Mouse (Mus musculus): Measurements from ENCODE around the gene Tep1. TPM values are rescaled to one million over a fixed set of nuclear protein-coding genes. Genes with fewer than 3 reads are reported as not detected.
"Not testable (repeated sequence)": the region's sequence is repeated elsewhere in the genome, so short reads cannot be mapped to it uniquely, and the experiment has no call there.

Tep1 gene
- polyA plus RNA-seq, 1 experiment from 2014 or later: 1.9 TPM

DNA sequence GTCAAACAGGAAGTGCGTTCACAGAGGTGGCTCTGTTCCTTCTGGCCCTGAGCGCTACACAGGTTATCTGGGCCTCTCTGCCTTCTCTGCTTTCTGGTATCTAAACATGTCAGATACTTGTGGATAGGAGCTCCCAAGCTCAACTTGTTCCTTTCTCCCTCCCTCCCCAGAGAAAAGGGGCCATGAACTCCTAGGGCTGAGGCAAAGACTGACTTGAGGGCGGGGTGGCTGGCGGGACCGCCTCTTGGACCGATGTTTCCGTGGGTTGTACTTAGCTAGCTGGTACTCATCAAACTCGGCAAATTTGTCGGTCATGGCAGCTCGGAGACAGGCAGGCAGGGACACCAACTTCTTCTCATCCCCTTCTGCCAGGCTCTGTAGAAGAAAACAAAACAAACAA is 7.7 kb downstream of the Tep1 start:
- no peak for ATAC-seq
- no peaks in the 10 kb centered on the region for H3K4me1 ChIP-seq

DNA sequence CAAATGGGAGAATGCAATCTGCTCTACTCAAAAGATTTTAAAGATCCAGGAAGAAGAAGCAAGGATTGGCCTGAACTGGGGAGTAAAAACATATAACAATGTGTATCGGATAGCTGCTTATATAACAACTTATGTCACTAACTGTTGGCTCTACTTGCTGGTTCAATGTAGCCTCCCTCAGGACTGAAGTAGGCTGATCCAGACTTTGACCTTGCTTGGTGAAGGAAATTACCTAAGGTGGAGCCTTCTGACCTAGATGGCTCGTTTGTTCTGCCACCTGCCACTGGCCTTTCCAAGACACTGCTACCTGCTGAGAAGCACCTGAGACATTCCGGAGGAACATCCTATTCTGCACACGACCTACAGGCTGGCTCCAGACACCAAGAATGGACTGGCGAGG is 14.6 kb downstream of the Tep1 start:
- Histone ChIP-seq H3K27me3 (no peaks in the 10 kb centered on the region), H3K36me3 (ENCODE audit: poor library complexity, severe bottlenecking) (0 out of 2 replicates have a peak, but pooled peaks cover 4% of the 10 kb centered on the region), H3K4me1 (no peaks in the 10 kb centered on the region), H3K9me3 (replicated peaks) (no peaks in the 10 kb centered on the region), H3K4me3 (no peak overlapping the region), H3K27ac (no peak overlapping the region), H3K4me2 (no peak overlapping the region), H3K9ac (no peak overlapping the region)
- WGBS: 86% methylated on average over 5 of the region's 5 CpGs
- ATAC-seq: no peak

More for the DNA sequence above, 7.7 kb downstream of the Tep1 start:
- H3K4me3 ChIP-seq: no peak overlapping the region
- H3K36me3 ChIP-seq (ENCODE audit: poor library complexity, severe bottlenecking): 0 out of 2 replicates have a peak, but pooled peaks cover 4% of the 10 kb centered on the region
- 93% methylated on average over 10 of the region's 10 CpGs for WGBS
- no peak overlapping the region for H3K27ac ChIP-seq
- no peaks in the 10 kb centered on the region for H3K27me3 ChIP-seq
- H3K9me3 ChIP-seq (replicated peaks): no peaks in the 10 kb centered on the region
- no peak overlapping the region for H3K9ac ChIP-seq
- no peak overlapping the region for H3K4me2 ChIP-seq

DNA sequence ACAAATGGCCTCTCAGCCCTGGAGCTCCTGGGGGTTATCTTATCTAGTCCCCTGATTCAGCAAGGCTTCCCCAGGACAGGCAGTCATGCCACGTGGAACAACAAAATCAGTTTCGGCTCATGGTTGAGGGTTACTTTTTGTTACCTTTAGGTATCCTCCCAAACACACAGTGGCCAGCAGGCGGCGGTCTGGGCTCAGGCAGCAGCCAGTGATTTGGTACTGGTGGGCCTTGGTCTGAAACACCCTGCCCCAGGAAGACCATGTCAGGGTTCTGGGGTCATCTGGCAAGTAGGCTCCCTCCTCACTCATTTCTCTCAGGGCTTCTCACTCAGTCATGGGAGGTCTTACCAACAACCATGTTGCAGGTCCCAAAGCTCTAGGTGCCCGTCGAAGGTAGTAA is 33.1 kb downstream of the Tep1 start:
- WGBS: 68% methylated on average over 6 of the region's 6 CpGs
- Histone ChIP-seq H3K27me3 (no peaks in the 10 kb centered on the region), H3K9me3 (replicated peaks) (no peaks in the 10 kb centered on the region), H3K36me3 (ENCODE audit: poor library complexity, severe bottlenecking) (no peaks in the 10 kb centered on the region), H3K4me3 (no peak overlapping the region), H3K4me1 (no peaks in the 10 kb centered on the region), H3K27ac (no peak overlapping the region), H3K9ac (no peak overlapping the region), H3K4me2 (no peak overlapping the region)
- no peak for ATAC-seq

DNA sequence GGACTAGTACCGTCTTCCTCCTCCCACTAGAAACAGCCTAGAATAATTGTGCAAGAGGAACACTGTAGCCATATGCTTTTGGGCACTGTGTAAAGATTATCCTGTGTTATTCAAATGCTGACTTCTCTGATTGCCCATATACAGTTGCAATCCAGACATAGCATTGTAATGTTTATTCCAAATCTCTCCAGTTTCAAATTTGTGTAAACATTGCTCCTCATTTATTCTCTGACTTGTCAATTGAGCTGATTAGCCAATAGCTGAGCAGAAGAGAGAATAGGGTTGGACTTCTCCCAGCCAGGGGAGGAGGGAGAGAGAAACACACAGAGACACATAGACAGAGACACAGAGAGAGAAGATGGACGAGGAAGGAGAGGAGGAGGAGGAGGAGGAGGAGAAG is 35.9 kb downstream of the Tep1 start:
- no peaks in the 10 kb centered on the region for H3K9me3 ChIP-seq (replicated peaks)
- no peak overlapping the region for H3K4me2 ChIP-seq
- no peak overlapping the region for H3K4me3 ChIP-seq
- WGBS: 68% methylated on average over 2 of the region's 2 CpGs
- H3K27me3 ChIP-seq: no peaks in the 10 kb centered on the region
- H3K27ac ChIP-seq: no peak overlapping the region
- no peak overlapping the region for H3K9ac ChIP-seq
- H3K36me3 ChIP-seq (ENCODE audit: poor library complexity, severe bottlenecking): no peaks in the 10 kb centered on the region
- no peak for ATAC-seq
- H3K4me1 ChIP-seq: no peaks in the 10 kb centered on the region

DNA sequence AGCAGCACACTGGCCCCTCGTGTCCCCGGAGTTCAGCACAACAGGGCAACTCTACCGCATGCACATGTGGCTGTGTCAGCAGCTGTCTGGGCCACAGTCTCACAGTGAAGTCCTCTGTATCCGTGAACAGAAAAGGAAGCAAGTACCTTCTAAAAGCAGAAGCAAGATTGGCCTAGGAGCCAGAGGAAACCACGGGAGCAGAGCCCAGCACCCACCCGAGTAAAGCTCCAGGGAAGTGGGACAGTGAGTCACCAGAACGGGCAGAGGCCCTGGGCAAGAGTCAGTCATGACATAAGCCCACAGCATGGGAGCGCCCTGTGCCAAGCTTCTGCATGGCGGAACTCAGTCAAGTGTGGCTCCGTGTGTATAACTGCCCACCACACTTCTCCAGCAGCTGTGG is 36.4 kb downstream of the Tep1 start:
- Histone ChIP-seq H3K4me3 (no peak overlapping the region), H3K4me1 (no peaks in the 10 kb centered on the region), H3K4me2 (no peak overlapping the region), H3K27ac (no peak overlapping the region), H3K27me3 (no peaks in the 10 kb centered on the region), H3K36me3 (ENCODE audit: poor library complexity, severe bottlenecking) (no peaks in the 10 kb centered on the region), H3K9me3 (replicated peaks) (no peaks in the 10 kb centered on the region), H3K9ac (no peak overlapping the region)
- 80% methylated on average over 10 of the region's 10 CpGs for WGBS
- no peak for ATAC-seq

DNA sequence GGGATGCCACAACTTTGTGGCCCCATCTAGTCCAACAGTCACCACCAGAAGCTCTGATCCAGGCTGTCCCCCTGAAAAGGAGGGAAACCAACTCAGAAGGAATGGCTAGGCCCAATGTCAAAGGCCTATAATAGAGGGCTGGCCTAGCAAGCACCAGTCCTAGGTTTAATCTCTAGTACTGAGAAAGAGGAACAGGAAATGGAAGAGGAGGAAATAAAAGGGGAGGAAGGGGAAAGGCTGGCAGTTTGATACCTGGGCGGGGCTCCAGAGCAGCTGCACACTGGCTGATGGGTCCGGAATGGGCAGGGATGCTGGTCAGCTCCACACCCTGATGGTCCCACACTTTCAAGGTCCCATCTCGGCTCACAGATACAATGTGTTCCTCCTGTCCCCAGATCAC is 40.5 kb downstream of the Tep1 start:
- Histone ChIP-seq H3K27ac (no peak overlapping the region), H3K27me3 (no peaks in the 10 kb centered on the region), H3K4me1 (no peaks in the 10 kb centered on the region), H3K4me2 (no peak overlapping the region), H3K9me3 (replicated peaks) (no peaks in the 10 kb centered on the region), H3K9ac (no peak overlapping the region), H3K36me3 (ENCODE audit: poor library complexity, severe bottlenecking) (no peaks in the 10 kb centered on the region), H3K4me3 (no peak overlapping the region)
- no peak for ATAC-seq
- WGBS: 79% methylated on average over 3 of the region's 3 CpGs

DNA sequence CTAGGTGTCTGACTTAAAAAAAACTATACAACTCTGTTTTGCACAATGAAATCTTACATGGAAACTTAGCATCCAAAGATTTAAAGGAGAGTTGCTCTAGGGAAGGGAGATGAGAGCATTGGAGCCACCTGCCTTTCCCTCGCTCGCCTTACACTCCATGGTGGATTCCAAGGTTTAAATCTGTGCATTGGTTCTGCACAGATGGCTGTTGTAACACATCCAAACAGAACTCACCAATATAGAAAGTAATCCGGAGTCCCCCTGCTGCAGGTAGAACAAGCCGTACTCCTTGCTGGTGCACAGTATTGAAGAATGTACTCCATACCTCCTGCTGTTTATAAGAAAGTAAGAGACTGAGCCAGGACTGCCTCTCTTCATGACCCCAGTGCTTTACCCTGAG is 43.8 kb downstream of the Tep1 start:
- H3K4me3 ChIP-seq: no peak overlapping the region
- no peak for ATAC-seq
- H3K9me3 ChIP-seq (replicated peaks): no peaks in the 10 kb centered on the region

DNA sequence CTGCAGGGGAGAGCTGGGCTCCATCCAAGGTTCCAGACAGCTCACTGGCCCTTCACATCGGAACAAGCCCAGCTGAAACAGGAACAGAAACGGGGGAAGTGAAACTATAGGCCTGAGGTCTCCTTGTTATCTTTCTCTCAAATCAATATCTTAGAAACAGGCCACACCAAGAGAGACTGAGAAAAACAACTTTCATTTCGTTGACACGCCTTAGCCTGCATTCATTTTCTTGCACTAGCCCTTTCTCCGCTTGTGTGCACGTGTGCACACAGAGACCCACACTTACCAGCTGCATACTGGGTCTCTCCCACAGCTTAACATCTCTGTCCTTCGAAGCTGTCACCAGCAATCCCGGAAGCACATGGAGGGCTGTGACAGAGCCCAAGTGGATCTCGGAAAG is 46.1 kb downstream of the Tep1 start:
- no peaks in the 10 kb centered on the region for H3K27me3 ChIP-seq
- no peak overlapping the region for H3K4me3 ChIP-seq
- no peak overlapping the region for H3K4me2 ChIP-seq
- no peaks in the 10 kb centered on the region for H3K9me3 ChIP-seq (replicated peaks)
- 89% methylated on average over 9 of the region's 9 CpGs for WGBS
- no peak overlapping the region for H3K9ac ChIP-seq
- H3K4me1 ChIP-seq: no peaks in the 10 kb centered on the region
- ATAC-seq: no peak
- no peak overlapping the region for H3K27ac ChIP-seq
- H3K36me3 ChIP-seq (ENCODE audit: poor library complexity, severe bottlenecking): peaks cover 45% of the 10 kb centered on the region

More for the DNA sequence above, 43.8 kb downstream of the Tep1 start:
- WGBS: 89% methylated on average over 4 of the region's 4 CpGs
- no peak overlapping the region for H3K4me2 ChIP-seq
- H3K27me3 ChIP-seq: no peaks in the 10 kb centered on the region
- H3K36me3 ChIP-seq (ENCODE audit: poor library complexity, severe bottlenecking): peaks cover 22% of the 10 kb centered on the region
- no peaks in the 10 kb centered on the region for H3K4me1 ChIP-seq
- H3K27ac ChIP-seq: no peak overlapping the region
- no peak overlapping the region for H3K9ac ChIP-seq

DNA sequence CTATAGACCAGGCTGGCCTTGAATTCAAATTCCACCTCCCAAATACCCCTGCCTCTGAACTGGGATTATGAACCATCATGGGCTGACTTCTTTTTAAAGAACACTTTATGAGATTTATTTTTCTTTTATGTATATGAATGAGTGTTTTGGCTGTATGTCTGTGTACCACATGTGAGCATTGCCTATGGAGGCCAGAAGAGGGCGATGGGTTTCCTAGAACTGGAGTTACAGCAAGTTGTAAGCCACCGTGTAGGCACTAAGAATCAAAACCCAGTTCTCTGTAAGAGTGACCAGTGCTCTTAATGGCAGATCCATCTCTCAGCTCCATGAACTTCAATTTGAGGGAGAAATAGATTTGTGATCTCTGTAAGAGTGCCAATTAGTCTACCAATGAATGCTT is 47.1 kb downstream of the Tep1 start:
- Histone ChIP-seq H3K9me3 (replicated peaks) (no peaks in the 10 kb centered on the region), H3K4me1 (no peaks in the 10 kb centered on the region), H3K36me3 (ENCODE audit: poor library complexity, severe bottlenecking) (peaks cover 53% of the 10 kb centered on the region), H3K27me3 (no peaks in the 10 kb centered on the region), H3K4me2 (no peak overlapping the region), H3K4me3 (no peak overlapping the region), H3K9ac (no peak overlapping the region), H3K27ac (no peak overlapping the region)
- WGBS: 86% methylated on average over 2 of the region's 2 CpGs
- no peak for ATAC-seq

DNA sequence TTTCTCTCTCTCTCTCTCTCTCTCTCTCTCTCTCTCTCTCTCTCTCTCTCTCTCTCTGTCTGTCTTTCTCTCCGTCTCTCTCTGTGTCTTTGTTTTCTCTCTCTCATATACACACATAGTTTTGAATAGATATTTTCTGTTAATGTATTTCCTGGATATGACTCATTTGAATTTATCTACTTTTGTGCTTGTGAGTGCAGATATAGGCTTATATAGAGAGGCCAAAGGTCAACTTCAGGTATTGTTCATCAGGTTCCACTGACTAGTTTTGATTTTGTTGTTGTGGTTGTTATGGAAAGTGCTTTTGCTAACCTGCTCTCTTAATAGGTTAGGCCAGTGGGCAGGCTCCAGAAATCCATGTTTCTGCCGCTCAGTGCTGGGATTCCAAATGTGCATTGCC is 57.3 kb downstream of the Tep1 start:
- H3K4me2 ChIP-seq: no peak overlapping the region
- H3K36me3 ChIP-seq (ENCODE audit: poor library complexity, severe bottlenecking): peaks cover 68% of the 10 kb centered on the region
- no peak overlapping the region for H3K9ac ChIP-seq
- WGBS: 93% methylated on average over 2 of the region's 2 CpGs
- no peaks in the 10 kb centered on the region for H3K9me3 ChIP-seq (replicated peaks)
- ATAC-seq: no peak
- H3K4me3 ChIP-seq: no peak overlapping the region
- H3K4me1 ChIP-seq: peaks cover 4% of the 10 kb centered on the region; the same call in 1 of the 2 replicates
- H3K27me3 ChIP-seq: no peaks in the 10 kb centered on the region
- H3K27ac ChIP-seq: no peak overlapping the region

DNA sequence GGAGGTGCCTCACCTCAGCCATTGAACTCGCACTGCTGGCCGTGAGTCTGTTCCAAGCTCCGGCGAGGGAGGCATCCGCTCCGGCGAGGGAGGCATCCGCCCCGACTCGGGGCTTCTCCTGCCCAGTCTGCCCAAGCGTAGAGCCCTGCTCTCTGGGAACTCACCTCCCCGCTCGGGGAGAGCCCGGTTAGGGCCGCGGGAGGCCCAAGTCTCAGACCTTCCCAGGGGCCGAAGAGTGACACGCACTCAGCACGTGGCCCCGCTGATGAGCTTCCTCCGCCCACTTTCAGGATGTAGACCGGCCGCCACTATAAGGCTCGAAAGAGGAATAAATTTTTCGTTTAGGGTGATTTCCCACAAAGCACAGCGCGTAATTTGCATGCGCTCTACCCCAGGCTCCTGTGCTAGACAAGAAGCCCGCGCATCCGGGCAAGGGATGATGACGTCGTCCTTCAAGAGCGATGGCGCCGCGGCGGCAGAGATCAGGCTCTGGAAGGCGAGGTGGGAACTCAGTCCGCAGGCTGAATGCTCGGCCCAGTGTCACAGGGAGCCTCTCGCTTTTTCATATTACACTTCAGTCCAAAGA is 62.8 kb downstream of the Tep1 start, which contains the start of the genes Ccnb1ip1 and Parp2:
Ccnb1ip1 (minus strand) TSS at position 246 of the 586 bp plus-strand sequence.
Parp2 (plus strand) TSS at position 355 of the 586 bp plus-strand sequence.
- Histone ChIP-seq H3K9ac (peak within 1 kb of the TSS; percentile 76), H3K36me3 (ENCODE audit: poor library complexity, severe bottlenecking) (peaks cover 18% of the 10 kb centered on the region), H3K4me2 (peak within 1 kb of the TSS; percentile 64), H3K27me3 (no peaks in the 10 kb centered on the region), H3K4me1 (peaks cover 7% of the 10 kb centered on the region; the same call in 1 of the 2 replicates), H3K9me3 (replicated peaks) (no peaks in the 10 kb centered on the region), H3K4me3 (peak within 1 kb of the TSS; percentile 54), H3K27ac (peak within 1 kb of the TSS; percentile 92)
- WGBS: under 1% methylated on average over 42 of the region's 42 CpGs
- ATAC-seq: peak; percentile 98

DNA sequence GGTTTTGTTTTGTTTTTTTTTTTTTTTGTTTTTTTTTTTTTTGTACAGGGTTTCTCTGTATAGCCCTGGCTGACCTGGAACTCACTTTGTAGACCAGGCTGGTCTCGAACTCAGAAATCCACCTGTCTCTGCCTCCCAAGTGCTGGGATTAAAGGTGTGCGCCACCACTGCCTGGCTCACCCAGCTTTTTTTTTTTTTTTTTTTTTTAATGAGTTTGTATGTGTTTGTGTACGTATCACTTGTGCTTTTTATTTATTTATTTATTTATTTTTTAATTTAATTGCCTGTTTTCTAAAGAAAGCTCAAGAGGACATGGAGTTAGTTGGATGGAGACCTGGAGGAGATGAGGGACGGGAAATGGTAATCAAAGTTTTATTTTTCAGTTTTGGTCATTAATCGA is 63.9 kb downstream of the Tep1 start:
- not testable (repeated sequence) for H3K4me1 ChIP-seq; ATAC-seq; H3K27ac ChIP-seq; H3K27me3 ChIP-seq; H3K9ac ChIP-seq; H3K9me3 ChIP-seq (replicated peaks)
- H3K4me3 ChIP-seq: peak overlapping the region; percentile 54; the same call in 1 of the 2 replicates
- peaks cover 10% of the 10 kb centered on the region for H3K36me3 ChIP-seq (ENCODE audit: poor library complexity, severe bottlenecking)
- WGBS: 81% methylated on average over 5 of the region's 5 CpGs
- 0 out of 2 replicates have a peak overlapping the region, but pooled peaks have one; percentile 64 for H3K4me2 ChIP-seq

DNA sequence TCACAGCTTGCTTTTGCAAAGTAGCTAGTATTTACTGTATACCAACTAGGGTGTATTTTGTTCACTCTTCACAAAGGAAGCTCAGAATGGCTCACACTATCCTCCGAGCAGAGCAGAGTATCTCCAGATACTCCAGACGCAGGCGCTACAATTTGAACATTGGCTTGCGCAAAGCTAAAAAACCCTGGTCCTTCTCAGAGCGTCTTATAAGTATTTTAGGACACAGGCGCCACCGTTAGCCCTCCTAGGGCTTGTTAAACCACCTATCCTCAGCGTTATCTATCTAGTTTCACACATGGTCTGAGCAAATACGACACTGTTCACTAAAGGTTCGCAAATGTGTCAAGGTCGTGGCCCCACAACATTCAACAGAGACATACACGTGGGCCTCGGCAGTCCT is 65.7 kb downstream of the Tep1 start:
- H3K36me3 ChIP-seq (ENCODE audit: poor library complexity, severe bottlenecking): no peaks in the 10 kb centered on the region
- no peaks in the 10 kb centered on the region for H3K27me3 ChIP-seq
- H3K4me3 ChIP-seq: no peak overlapping the region
- 79% methylated on average over 13 of the region's 13 CpGs for WGBS
- ATAC-seq: no peak
- H3K4me2 ChIP-seq: no peak overlapping the region
- H3K4me1 ChIP-seq: peaks cover 7% of the 10 kb centered on the region; the same call in 1 of the 2 replicates
- H3K27ac ChIP-seq: no peak overlapping the region
- H3K9me3 ChIP-seq (replicated peaks): no peaks in the 10 kb centered on the region
- no peak overlapping the region for H3K9ac ChIP-seq
